Mouse (Mus musculus) embryonic facial prominence, embryonic 10.5 days (tissue): ENCODE results near the gene Ints1. TPM values are rescaled to one million over a fixed set of nuclear protein-coding genes. Genes with fewer than 3 reads are reported as not detected.
"Not testable (repeated sequence)": the region's sequence is repeated elsewhere in the genome, so short reads cannot be mapped to it uniquely, and the experiment has no call there.

Experiments used
- DNase-seq: peaks from one replicate; pipeline ENCODE4 v3.0.0-alpha.2; 2017; ENCODE audit warnings: low spot score
- H3K27ac ChIP-seq: fragments of 300-500 bp; sonication (generic); replicated peaks from 2 replicates; pipeline ENCODE4 v1.5.1; 2016; ENCODE audit warnings: mild to moderate bottlenecking
- H3K27me3 ChIP-seq: fragments of 300-500 bp; sonication (generic); replicated peaks from 2 replicates; pipeline ENCODE4 v1.6.1; 2016; ENCODE audit warnings: low read depth, mild to moderate bottlenecking; ENCODE audit not compliant: poor library complexity, severe bottlenecking
- H3K36me3 ChIP-seq: fragments of 300-500 bp; sonication (generic); replicated peaks from 2 replicates; pipeline ENCODE4 v1.6.1; 2016; ENCODE audit warnings: mild to moderate bottlenecking, moderate library complexity
- H3K4me1 ChIP-seq: fragments of 300-500 bp; sonication (generic); 2 replicates; pipeline ENCODE4 v1.6.1; 2016
- H3K4me3 ChIP-seq: fragments of 300-500 bp; sonication (generic); 2 replicates; pipeline ENCODE4 v1.5.1; 2016; ENCODE audit warnings: mild to moderate bottlenecking, moderate library complexity
- H3K9me3 ChIP-seq: fragments of 300-500 bp; sonication (generic); 2 replicates; pipeline ENCODE4 v1.6.1; 2016; ENCODE audit warnings: mild to moderate bottlenecking
- WGBS: fragments of 180-500 bp; shearing (Covaris S2); methylation state at CpG from one replicate; pipeline ENCODE4 v1.1.7; 2016; 5-methylcytosine and 5-hydroxymethylcytosine counted together
- polyA plus RNA-seq: library from polyadenylated mRNA; unstranded; fragments of >200 nt; fragmentation: Nextera tagmentation; extraction: Ambion mirVana; gene quantifications from 2 replicates; pipeline ENCODE4 v1.2.1, GENCODE M21; 2016

The Ints1 gene
- polyA plus RNA-seq, 1 experiment from 2014 or later, result 42.6 TPM

DNA sequence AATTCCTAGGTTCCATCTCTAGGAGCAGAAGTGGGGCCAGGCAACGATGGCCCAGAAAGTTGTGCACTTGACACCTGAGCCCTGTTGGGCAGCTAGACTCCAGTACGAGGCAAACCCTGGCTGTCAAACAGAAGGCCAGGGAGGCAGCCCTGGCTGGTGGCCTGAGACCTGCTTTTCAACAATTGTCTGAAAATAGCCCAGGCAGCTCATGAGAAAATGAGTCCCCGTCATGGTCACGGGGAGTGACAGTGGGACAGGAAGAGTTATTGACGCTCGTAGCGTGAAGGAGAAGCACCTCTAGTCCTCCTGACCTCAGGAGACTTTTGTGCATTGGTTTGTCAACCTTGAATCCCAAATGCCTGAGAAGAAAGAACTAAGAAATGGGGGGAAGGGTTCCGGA lies 5.9 kb upstream of the Ints1 start:
- WGBS, result 83% methylated on average over 8 of the region's 8 CpGs
- Histone ChIP-seq H3K27ac (no peak overlapping the region), H3K9me3 (no peaks in the 10 kb centered on the region), H3K4me1 (no peaks in the 10 kb centered on the region), H3K27me3 (no peaks in the 10 kb centered on the region), H3K4me3 (no peak overlapping the region), H3K36me3 (no peaks in the 10 kb centered on the region)
- no peak for DNase-seq

DNA sequence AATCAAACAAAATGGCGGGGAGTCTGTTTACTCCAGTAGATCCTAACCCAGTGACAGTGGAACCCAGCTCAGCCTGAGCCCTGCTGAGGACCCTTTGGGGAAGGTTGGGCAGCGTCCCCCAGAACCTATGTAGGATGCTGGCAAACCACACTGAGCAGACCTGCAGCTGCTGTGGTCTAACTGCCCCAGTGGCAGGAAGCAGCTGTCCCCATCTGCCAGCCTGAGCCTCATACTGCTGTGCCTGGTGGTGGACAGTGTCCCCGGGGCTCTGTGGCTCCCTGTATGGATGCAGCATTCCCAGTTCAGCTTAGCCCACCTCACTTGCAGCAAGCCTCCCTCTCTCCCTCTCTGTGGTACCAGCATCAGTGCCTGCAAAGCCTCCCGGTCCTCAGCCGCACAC lies 1.5 kb upstream of the Ints1 start:
- Histone ChIP-seq H3K27me3 (no peaks in the 10 kb centered on the region), H3K4me1 (peaks cover 15% of the 10 kb centered on the region), H3K9me3 (no peaks in the 10 kb centered on the region), H3K36me3 (peaks cover 24% of the 10 kb centered on the region), H3K4me3 (no peak overlapping the region), H3K27ac (no peak overlapping the region)
- no peak for DNase-seq
- 83% methylated on average over 5 of the region's 5 CpGs for WGBS

DNA sequence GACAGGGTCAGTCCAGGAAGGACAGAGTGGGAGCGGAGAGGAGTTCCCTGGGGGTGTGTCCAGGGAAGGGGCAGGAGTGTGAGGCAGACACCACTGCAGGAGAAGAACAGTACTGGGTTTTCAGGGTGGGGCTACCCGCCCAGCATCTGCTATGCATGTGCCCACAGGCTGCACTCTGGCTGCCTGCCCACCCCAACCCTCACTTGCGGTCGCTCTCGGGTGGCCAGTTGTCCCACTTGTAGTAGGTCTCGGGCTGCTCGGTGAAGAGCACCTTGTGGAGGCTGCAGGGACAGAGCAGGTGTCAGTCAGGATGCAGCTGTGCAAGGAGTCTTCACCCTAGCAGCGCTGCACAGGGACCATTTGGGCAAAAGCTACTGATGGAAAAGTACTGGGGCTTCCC lies 7.3 kb downstream of the Ints1 start:
- Histone ChIP-seq H3K27ac (no peak overlapping the region), H3K9me3 (no peaks in the 10 kb centered on the region), H3K4me1 (no peaks in the 10 kb centered on the region), H3K27me3 (no peaks in the 10 kb centered on the region), H3K4me3 (no peak overlapping the region), H3K36me3 (peaks cover 100% of the 10 kb centered on the region)
- WGBS, result 92% methylated on average over 8 of the region's 8 CpGs
- no peak for DNase-seq

DNA sequence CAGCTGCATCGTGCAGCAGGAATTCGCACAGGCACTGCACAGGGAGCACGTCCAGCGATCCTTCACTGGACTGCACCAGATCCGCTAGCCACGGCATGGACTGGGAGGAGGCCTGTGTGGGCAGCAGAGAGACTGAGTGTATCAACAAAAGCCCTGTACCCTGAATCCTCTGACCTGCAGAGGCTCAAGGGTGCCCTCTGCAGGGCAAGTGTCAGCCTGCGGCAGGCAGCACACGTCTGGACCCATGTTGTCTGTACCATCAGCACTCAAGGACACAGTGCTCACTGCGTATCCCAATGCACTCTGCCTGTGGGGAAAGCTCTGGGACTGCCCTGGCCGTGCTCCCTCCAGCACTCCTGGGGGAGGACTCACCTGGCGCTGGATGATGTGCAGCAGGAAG lies 11.2 kb downstream of the Ints1 start:
- H3K27me3 ChIP-seq, result no peaks in the 10 kb centered on the region
- no peak overlapping the region; the same call in 1 of the 2 replicates for H3K27ac ChIP-seq
- no peaks in the 10 kb centered on the region for H3K4me1 ChIP-seq
- 78% methylated on average over 11 of the region's 11 CpGs for WGBS
- no peaks in the 10 kb centered on the region for H3K9me3 ChIP-seq
- peak; percentile 52 for DNase-seq
- H3K36me3 ChIP-seq, result peaks cover 100% of the 10 kb centered on the region
- no peak overlapping the region for H3K4me3 ChIP-seq

DNA sequence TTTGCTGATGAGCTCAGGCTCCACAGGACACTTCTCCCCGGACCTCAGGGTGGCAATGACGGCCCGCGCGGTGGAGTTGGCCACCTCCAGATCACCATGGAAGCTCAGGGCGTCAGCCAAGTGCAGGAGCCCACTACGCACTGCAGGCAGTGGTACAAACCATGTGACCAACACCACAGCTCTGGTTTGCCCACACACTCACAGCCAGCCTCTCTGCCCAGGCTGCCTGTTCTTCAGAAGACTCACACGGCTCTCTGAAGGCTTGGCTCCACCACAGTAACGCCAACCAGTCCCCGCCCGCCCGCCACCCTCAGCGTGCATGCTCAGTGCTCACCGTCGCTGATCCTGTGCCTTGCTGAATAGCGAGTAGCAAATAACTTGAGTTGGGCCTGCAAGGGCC lies 17.4 kb downstream of the Ints1 start:
- Histone ChIP-seq H3K27ac (no peak overlapping the region), H3K4me3 (no peak overlapping the region), H3K27me3 (no peaks in the 10 kb centered on the region), H3K36me3 (peaks cover 100% of the 10 kb centered on the region), H3K9me3 (no peaks in the 10 kb centered on the region), H3K4me1 (no peaks in the 10 kb centered on the region)
- 87% methylated on average over 16 of the region's 16 CpGs for WGBS
- DNase-seq, result no peak

DNA sequence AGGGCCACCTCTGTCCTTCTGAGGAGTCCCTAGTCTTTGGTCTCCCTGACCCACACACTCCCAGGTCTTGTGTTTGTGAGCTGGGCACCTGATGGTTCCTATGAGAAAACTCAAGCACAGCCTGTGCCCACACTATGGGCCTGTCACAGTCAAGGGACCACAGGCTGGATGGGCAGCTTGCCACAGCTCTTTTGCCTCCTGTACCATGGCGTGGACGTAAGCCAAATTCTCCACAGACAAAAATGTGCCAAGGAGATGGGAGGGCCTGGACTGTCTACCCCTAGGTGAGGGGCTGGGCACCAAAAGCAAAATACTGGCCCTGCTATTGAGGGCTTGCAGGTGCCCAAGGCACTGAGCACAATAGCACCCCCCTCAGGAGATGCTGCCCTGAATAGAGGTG lies 18.9 kb downstream of the Ints1 start:
- Histone ChIP-seq H3K9me3 (no peaks in the 10 kb centered on the region), H3K36me3 (peaks cover 100% of the 10 kb centered on the region), H3K4me3 (no peak overlapping the region), H3K27me3 (no peaks in the 10 kb centered on the region), H3K4me1 (no peaks in the 10 kb centered on the region), H3K27ac (no peak overlapping the region)
- DNase-seq, result no peak
- 88% methylated on average over 2 of the region's 2 CpGs for WGBS

DNA sequence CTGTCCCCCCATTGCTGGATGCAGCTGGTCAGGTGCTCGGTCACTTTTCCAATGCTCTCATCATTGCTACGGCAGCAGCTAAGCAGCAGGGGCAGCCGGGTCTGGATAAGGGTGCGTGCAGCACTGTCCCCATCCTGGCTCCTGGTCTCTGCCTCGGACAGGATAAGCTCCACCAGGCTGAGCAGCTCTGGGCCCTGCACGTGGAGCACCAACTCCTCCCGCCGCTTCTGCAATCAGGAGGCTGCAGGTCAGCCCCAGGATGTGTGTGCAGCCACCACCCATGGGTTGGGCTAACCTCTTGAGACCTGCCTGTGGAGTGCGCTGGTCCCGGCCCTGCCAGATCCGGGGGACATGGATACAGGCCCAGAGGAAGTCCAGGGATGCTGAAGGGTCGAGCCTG lies 19.3 kb downstream of the Ints1 start:
- no peak for DNase-seq
- H3K36me3 ChIP-seq, result peaks cover 100% of the 10 kb centered on the region

DNA sequence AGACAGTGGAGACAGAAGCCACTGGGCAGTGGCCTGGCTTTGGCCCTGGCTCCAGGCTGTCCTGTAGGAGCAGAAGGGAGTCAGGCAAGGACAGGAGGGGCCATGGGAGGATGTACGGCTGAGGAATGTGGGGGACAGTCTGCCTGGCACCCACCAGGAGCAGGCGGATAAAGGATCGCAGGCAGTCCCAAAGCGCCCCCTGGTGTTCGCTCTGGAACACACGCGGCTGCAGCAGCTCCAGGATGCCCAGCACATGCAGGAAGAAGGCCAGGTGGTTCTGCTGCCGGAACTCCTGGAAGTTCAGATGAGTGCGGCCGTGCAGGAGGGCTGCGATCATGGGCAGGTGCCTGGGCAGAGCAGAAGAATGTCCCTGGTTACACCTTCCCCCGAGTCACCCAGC lies 20.7 kb downstream of the Ints1 start:
- no peak overlapping the region for H3K27ac ChIP-seq
- no peaks in the 10 kb centered on the region for H3K4me1 ChIP-seq
- peaks cover 98% of the 10 kb centered on the region for H3K36me3 ChIP-seq
- H3K27me3 ChIP-seq, result no peaks in the 10 kb centered on the region
- H3K4me3 ChIP-seq, result no peak overlapping the region
- no peaks in the 10 kb centered on the region for H3K9me3 ChIP-seq
- 37% methylated on average over 12 of the region's 12 CpGs for WGBS
- DNase-seq, result peak; percentile 77

More for the DNA sequence above, 19.3 kb downstream of the Ints1 start:
- no peaks in the 10 kb centered on the region for H3K4me1 ChIP-seq
- H3K27ac ChIP-seq, result no peak overlapping the region
- no peaks in the 10 kb centered on the region for H3K9me3 ChIP-seq
- no peaks in the 10 kb centered on the region for H3K27me3 ChIP-seq
- H3K4me3 ChIP-seq, result no peak overlapping the region
- 88% methylated on average over 12 of the region's 12 CpGs for WGBS

DNA sequence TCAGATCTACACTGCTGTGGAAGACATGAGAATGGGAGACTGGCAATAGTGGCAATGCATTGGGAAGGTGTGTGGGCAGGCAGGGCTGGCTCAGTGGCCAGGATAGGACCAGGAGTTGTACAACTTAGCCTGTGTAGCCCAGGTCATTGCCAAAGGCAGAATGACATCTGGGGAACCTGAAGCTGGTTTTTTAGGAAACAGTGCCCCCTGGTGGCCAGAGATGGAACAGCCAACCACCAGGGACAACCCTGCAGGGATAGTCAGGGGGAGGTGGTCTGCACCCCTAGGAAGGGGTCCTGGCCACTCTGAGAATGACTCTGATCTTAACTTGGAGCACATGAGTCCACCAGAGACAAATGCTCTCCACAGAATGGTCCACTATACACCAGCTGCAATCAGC lies 24.9 kb downstream of the Ints1 start:
- Histone ChIP-seq H3K4me3 (no peak overlapping the region), H3K4me1 (peaks cover 21% of the 10 kb centered on the region), H3K9me3 (no peaks in the 10 kb centered on the region), H3K27ac (no peak overlapping the region), H3K27me3 (peaks cover 5% of the 10 kb centered on the region; the same call in 1 of the 2 replicates), H3K36me3 (peaks cover 61% of the 10 kb centered on the region)
- DNase-seq, result peak; percentile 81

DNA sequence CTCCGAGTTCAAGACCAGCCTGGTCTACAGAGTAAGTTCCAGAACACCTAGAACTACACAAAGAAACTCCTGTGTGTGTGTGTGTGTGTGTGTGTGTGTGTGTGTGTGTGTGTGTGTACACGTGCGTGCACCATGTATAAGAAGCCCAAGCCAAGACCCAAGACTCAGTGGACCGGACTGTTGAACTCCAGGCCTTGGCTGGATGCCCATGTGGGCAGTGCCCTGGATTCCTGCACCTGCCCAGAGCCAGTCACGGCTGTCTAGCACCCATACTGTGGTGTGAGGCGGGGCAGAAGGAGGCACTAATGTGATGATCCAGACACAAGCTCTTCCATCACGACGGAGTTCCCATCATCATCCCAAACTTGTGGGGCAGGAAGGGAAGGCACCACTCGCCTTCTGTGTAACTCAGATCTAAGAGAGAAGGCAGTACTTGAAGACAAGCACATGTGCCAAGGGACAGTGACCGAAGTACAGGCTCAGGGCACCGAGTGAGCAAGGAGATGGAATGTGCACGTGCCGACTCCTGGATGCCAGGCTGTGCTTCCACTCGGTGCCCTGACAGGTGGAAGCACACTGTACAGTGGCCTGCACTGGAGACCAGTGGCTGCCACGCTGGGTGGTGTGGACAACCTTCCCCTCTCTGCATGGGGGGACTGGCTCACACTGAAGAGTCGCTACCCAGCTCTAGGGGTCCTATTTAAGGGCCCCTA lies 25.9 kb downstream of the Ints1 start:
- Histone ChIP-seq H3K27ac (no peak overlapping the region), H3K4me1 (peaks cover 22% of the 10 kb centered on the region), H3K4me3 (no peak overlapping the region), H3K36me3 (peaks cover 51% of the 10 kb centered on the region), H3K27me3 (peaks cover 5% of the 10 kb centered on the region; the same call in 1 of the 2 replicates), H3K9me3 (no peaks in the 10 kb centered on the region)
- WGBS, result 89% methylated on average over 16 of the region's 16 CpGs
- no peak for DNase-seq

DNA sequence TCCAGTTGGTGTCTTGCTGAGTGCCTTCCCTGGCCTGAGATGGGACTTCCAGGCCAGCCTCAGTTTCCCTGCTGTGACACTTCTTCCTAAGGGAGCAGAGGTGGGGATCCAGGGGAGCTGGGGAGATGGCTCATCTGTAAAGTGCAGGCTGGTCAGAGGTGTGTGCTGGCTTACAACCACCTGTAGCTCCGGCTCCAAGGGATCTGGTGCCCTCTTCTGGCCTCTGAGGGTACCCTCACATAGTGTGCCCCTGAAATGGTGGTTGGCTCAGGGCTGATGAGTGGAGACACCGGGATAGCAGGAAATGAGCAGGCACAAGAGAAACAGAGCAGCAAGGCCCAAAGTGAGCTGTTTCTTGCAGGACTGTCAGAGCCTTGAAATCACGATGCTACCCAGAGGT lies 29.7 kb downstream of the Ints1 start:
- Histone ChIP-seq H3K27me3 (peaks cover 5% of the 10 kb centered on the region; the same call in 1 of the 2 replicates), H3K4me3 (no peak overlapping the region), H3K9me3 (no peaks in the 10 kb centered on the region), H3K27ac (peak overlapping the region; percentile 8), H3K4me1 (peaks cover 25% of the 10 kb centered on the region), H3K36me3 (peaks cover 13% of the 10 kb centered on the region)
- DNase-seq, result peak; percentile 76
- WGBS, result 4% methylated on average over 3 of the region's 3 CpGs

DNA sequence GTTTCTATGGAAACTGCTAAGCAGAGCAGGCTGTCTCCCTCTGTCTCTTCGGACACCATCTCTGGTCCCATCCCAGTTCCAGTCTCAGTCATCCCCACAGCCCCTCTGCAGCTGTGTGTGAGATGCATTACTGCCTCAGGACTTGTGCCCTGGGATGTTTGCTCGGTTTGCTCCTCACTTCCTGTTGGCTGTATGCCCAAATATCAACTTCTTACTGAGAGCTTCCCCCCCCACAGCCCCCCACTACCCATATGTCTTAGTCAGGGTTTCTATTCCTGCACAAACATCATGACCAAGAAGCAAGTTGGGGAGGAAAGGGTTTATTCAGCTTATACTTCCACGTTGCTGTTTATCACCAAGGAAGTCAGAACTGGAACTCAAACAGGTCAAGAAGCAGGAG lies 32.8 kb downstream of the Ints1 start:
- H3K4me3 ChIP-seq, H3K27ac ChIP-seq: not testable (repeated sequence)

DNA sequence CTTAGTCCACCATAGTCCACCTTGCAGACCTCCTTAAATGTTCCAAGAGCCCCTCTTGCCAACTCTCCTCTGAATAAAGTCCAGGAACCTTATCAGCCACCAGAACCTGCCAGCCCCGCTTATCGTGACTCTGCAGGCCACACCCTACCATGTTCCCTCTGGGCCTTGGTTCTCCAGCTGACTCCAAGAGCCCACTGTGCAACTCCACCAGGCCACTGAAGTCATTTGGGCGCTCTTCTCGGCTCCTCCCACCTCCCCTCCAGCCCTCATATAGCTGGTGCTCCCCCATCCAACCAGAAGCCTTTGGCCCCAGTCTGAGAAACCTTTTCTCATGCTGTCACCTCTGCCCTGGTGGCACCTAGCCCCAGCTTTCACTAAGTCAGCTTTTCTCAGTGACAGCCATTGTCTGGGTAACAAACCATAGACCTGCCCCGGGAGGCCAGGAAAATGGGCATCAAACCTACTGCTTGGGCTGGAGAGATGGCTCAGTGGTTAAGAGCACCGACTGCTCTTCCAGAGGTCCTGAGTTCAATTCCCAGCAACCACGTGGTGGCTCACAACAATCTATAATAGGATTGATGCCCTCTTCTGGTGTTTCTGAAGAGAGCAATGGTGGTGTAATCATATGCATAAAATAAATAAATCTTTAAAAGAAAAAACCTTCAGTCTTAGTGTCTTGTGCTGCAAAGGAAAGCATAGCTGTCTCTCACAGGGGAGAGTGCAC lies 36.7 kb downstream of the Ints1 start:
- H3K4me1 ChIP-seq, result peaks cover 37% of the 10 kb centered on the region
- peaks cover 18% of the 10 kb centered on the region for H3K27me3 ChIP-seq
- no peaks in the 10 kb centered on the region for H3K36me3 ChIP-seq
- no peak overlapping the region for H3K4me3 ChIP-seq
- 76% methylated on average over 7 of the region's 7 CpGs for WGBS
- no peak for DNase-seq
- H3K9me3 ChIP-seq, result no peaks in the 10 kb centered on the region
- H3K27ac ChIP-seq, result peak overlapping the region; percentile 8; the same call in 1 of the 2 replicates

More for the DNA sequence above, 32.8 kb downstream of the Ints1 start:
- H3K36me3 ChIP-seq, DNase-seq, H3K27me3 ChIP-seq, H3K9me3 ChIP-seq: not testable (repeated sequence)
- peaks cover 20% of the 10 kb centered on the region for H3K4me1 ChIP-seq
- WGBS, result 61% methylated on average over 3 of the region's 3 CpGs
